Mouse (Mus musculus) lung, postnatal 0 days (tissue): ENCODE data around the gene Mllt6. TPM values are rescaled to one million over a fixed set of nuclear protein-coding genes. Genes with fewer than 3 reads are reported as not detected.
A peak's percentile ranks its signal among the peaks of the same experiment; 100 is the strongest.

Experiments used
- ATAC-seq: fragments of 200-750 bp; cut with Nextera tagmentation; 2 replicates; pipeline ENCODE4 v1.8.0; 2017; ENCODE audit warnings: moderate library complexity
- DNase-seq: peaks from one replicate; pipeline ENCODE4 v3.0.0-alpha.2; 2016; ENCODE audit warnings: low spot score
- H3K27ac ChIP-seq: fragments of 300-500 bp; sonication (generic); 2 replicates; pipeline ENCODE4 v1.5.1; 2014; ENCODE audit warnings: antibody characterized with exemption, mild to moderate bottlenecking, low read length, mixed read lengths
- H3K27me3 ChIP-seq: fragments of 300-500 bp; sonication (generic); replicated peaks from 2 replicates; pipeline ENCODE4 v1.6.1; 2014; ENCODE audit warnings: low read length, mixed read lengths; ENCODE audit not compliant: insufficient read depth
- H3K36me3 ChIP-seq: fragments of 300-500 bp; sonication (generic); 2 replicates; pipeline ENCODE4 v1.6.1; 2014; ENCODE audit warnings: low read length, mixed read lengths; ENCODE audit not compliant: insufficient read depth
- H3K4me1 ChIP-seq: fragments of 300-500 bp; sonication (generic); 2 replicates; pipeline ENCODE4 v1.6.1; 2014; ENCODE audit warnings: antibody characterized with exemption, low read depth, low read length, mixed read lengths; ENCODE audit not compliant: insufficient read depth
- H3K4me2 ChIP-seq: fragments of 300-500 bp; sonication (generic); replicated peaks from 2 replicates; pipeline ENCODE4 v1.6.1; 2014; ENCODE audit warnings: low read depth, mild to moderate bottlenecking, low read length, moderate library complexity, mixed read lengths
- H3K4me3 ChIP-seq: fragments of 300-500 bp; sonication (generic); 2 replicates; pipeline ENCODE4 v1.5.1; 2014; ENCODE audit warnings: low read depth, low read length
- H3K9ac ChIP-seq: fragments of 300-500 bp; sonication (generic); replicated peaks from 2 replicates; pipeline ENCODE4 v1.6.1; 2014; ENCODE audit warnings: low read depth, mild to moderate bottlenecking
- H3K9me3 ChIP-seq: fragments of 300-500 bp; sonication (generic); 2 replicates; pipeline ENCODE4 v1.6.1; 2016; ENCODE audit warnings: low read length, mixed read lengths
- CTCF ChIP-seq: IDR thresholded peaks from 2 replicates; pipeline ENCODE4 v1.5.1; 2016; ENCODE audit warnings: antibody characterized with exemption, mild to moderate bottlenecking
- EP300 ChIP-seq: IDR thresholded peaks from 2 replicates; pipeline ENCODE4 v1.6.1; 2016; ENCODE audit warnings: antibody characterized with exemption, mild to moderate bottlenecking, control low read depth
- WGBS: fragments of 180-500 bp; shearing (Covaris S2); extraction: QIAGEN DNeasy Blood & Tissue Kit; methylation state at CpG from one replicate; pipeline ENCODE4 v1.1.7; 2014; 5-methylcytosine and 5-hydroxymethylcytosine counted together
- polyA plus RNA-seq: library from polyadenylated mRNA; unstranded; fragments of >200 nt; fragmentation: Nextera tagmentation; extraction: Ambion mirVana; gene quantifications from 2 replicates; pipeline ENCODE4 v1.2.1, GENCODE M21; 2015

Gene Mllt6
- polyA plus RNA-seq, 1 experiment from 2014 or later, result 3.0 TPM

DNA sequence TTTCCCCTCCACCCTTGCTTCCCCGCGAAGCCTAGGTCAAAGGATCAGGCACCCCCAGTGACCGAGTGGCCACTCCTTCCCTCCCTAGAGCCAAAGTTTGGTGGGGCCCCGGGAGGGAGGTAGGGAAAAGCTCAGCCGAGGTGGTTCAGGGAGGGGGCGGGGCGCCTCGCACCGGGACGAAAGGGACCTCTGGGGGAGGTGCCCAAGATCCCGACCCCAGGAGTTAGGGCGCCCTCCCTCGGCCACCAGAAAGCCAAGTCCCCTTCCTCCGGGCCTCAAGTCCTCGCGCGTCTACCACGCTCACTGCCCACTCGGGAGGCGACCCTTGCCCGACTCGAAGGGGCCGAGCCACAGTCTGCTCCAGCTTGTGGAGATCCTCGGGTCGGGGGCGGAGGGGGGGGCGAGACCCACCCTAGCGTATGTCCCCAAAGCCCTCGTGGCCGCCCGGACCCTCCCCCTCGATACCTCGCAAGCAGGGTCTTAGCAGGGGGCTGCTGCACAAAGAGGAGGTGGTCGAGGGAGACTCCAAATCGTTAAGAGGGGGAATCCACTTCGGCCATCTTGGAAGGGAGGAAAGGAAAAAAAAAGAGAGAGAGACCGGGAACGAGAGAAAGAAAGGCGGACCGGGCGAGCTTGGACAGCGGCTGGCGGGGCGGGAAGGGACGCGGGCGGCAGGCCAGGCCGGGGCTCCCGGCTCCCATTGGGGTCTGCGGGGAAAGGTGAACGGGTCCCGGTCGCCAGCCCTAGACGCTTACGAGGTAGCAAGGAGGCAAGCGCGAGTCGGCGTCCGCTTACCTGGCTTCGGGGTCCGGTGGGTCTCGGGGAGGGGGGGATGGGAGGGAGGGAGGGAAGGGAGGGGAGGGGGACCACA, 35.8 kb downstream of the Mllt6 start:
- ATAC-seq (peak; percentile 1; the same call in 1 of the 2 replicates), DNase-seq (peak; percentile 89)
- Histone ChIP-seq H3K9me3 (no peaks in the 10 kb centered on the region), H3K9ac (peak overlapping the region; percentile 77), H3K4me3 (peak overlapping the region; percentile 86), H3K4me1 (peaks cover 30% of the 10 kb centered on the region), H3K4me2 (peak overlapping the region; percentile 91), H3K27ac (peak overlapping the region; percentile 93), H3K36me3 (no peaks in the 10 kb centered on the region), H3K27me3 (no peaks in the 10 kb centered on the region)
- TF ChIP-seq EP300, result no peak
- TF ChIP-seq CTCF, result peak; percentile 74
- WGBS, result under 1% methylated on average over 46 of the region's 63 CpGs

DNA sequence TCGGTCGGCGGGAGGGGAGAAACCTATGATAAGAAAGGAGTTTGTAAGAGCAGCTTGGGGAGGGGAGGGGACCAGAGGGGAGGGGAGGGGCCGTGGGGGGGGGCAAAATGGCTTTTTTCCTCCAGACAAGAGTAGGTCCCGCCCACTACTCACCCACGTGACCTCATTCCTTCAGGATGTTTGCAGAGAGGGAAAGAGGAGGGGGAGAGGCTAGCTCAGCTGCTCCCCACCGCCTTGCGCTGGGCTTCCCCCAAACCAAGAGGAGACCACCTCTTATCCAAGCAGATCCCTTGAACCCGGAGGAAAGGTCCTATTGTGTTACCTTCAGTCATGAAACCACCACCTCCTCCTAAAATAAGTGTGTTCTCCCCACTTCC, 36.4 kb downstream of the Mllt6 start:
- ATAC-seq (peak; percentile 39), DNase-seq (peak; percentile 96)
- H3K4me3 ChIP-seq, result peak overlapping the region; percentile 86
- H3K9ac ChIP-seq, result peak overlapping the region; percentile 77
- 0% methylated on average over 7 of the region's 9 CpGs for WGBS
- no peaks in the 10 kb centered on the region for H3K36me3 ChIP-seq
- H3K4me1 ChIP-seq, result peaks cover 36% of the 10 kb centered on the region
- H3K9me3 ChIP-seq, result no peaks in the 10 kb centered on the region
- no peaks in the 10 kb centered on the region for H3K27me3 ChIP-seq
- peak overlapping the region; percentile 97 for H3K27ac ChIP-seq
- peak overlapping the region; percentile 91 for H3K4me2 ChIP-seq
- TF ChIP-seq EP300 (no peak), CTCF (no peak)

DNA sequence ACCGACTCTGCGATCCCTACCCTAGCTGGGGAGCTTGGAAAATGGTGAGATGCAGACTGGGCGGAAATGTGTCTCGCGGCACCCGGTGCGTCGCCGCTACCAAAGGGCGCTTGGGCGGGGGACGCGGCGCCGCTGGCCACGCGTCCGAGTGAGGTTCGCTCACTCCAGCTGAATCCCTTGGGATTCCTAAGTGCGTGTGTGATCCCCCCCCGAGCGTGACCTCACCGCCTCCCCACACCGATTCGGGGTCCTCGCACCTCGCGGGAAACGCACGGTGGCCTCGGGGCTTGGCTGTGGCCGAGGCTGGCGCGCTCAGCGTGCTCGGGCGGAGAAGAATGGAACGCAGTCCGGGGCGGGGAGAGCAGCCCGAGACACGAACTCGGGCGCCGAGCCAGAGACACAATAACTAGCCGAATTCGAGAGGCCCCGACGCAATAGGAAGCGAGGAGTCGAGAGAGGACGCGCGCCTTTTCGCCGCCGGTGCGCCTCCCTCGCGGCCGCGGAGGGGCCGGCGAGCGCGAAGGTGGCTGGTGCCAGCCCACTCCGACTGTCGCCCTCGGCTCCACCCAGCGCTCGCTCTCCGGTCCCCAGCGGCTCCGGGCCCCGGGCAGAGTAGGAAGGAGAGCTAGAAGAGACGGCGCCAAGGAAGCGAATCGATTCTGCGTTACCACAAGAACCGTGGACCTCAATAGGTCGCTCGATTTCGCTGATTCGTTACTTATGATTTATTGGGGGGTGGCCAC, 37.0 kb downstream of the Mllt6 start, which contains the start of gene Pcgf2:
Pcgf2 (minus strand) TSS at position 495 of the 743 bp plus-strand sequence.
- H3K4me3 ChIP-seq, result peak within 1 kb of the TSS; percentile 86
- peak; percentile 29 for ATAC-seq
- peak within 1 kb of the TSS; percentile 97 for H3K27ac ChIP-seq
- H3K9ac ChIP-seq, result peak within 1 kb of the TSS; percentile 77
- under 1% methylated on average over 79 of the region's 85 CpGs for whole genome bisulfite sequencing
- H3K4me1 ChIP-seq, result peaks cover 36% of the 10 kb centered on the region
- H3K9me3 ChIP-seq, result no peaks in the 10 kb centered on the region
- H3K27me3 ChIP-seq, result no peaks in the 10 kb centered on the region
- H3K36me3 ChIP-seq, result no peaks in the 10 kb centered on the region
- TF ChIP-seq CTCF, result no peak; the same call in 1 of the 2 replicates
- no peak for TF ChIP-seq EP300
- H3K4me2 ChIP-seq, result peak within 1 kb of the TSS; percentile 91
- peak; percentile 93 for DNase-seq

DNA sequence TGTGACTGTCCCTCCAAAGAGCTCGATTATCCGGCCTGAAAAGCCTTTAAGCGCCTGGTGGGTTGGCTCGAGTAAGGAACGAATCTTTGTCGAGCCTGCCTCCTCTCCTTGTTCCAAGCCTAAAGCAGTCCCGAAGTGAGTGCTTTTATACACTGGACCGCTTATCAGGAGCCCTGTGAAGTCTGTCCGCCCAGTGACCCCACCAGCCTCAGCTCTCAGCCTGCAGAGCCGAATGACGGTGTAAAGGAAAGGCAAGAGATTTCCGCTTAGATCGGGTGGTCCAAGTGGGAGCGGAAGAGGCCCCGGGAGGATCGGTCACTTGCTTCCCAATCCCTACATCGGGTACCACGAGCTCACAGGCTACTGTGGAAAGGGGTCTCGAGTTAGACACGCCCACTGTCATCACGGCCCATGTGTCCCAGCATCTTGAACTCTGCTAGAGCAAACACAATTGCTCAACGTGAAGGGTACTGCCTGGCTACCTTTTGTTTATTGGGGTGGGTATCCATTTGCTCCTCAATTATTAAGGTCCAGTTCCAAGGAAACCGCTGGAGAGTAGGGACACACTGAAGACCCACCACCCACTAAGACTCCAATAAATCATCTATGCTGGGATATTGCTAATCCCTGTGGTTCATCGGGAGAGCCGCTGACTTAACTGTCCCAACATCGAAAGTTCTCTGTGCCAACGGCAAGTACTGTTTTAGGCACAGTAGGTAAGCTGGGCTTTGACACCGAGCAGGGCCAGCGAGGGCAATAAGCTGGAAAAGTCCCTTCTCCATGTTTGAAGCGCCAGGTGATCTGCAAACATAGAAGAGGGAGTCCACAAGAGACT, 37.7 kb downstream of the Mllt6 start:
- Histone ChIP-seq H3K4me3 (peak overlapping the region; percentile 86), H3K9ac (peak overlapping the region; percentile 69), H3K27me3 (no peaks in the 10 kb centered on the region), H3K36me3 (no peaks in the 10 kb centered on the region), H3K9me3 (no peaks in the 10 kb centered on the region), H3K4me1 (peaks cover 29% of the 10 kb centered on the region), H3K27ac (peak overlapping the region; percentile 97), H3K4me2 (peak overlapping the region; percentile 91)
- TF ChIP-seq EP300 (no peak), CTCF (no peak)
- WGBS, result 14% methylated on average over 30 of the region's 30 CpGs
- ATAC-seq (no peak), DNase-seq (peak; percentile 68)

DNA sequence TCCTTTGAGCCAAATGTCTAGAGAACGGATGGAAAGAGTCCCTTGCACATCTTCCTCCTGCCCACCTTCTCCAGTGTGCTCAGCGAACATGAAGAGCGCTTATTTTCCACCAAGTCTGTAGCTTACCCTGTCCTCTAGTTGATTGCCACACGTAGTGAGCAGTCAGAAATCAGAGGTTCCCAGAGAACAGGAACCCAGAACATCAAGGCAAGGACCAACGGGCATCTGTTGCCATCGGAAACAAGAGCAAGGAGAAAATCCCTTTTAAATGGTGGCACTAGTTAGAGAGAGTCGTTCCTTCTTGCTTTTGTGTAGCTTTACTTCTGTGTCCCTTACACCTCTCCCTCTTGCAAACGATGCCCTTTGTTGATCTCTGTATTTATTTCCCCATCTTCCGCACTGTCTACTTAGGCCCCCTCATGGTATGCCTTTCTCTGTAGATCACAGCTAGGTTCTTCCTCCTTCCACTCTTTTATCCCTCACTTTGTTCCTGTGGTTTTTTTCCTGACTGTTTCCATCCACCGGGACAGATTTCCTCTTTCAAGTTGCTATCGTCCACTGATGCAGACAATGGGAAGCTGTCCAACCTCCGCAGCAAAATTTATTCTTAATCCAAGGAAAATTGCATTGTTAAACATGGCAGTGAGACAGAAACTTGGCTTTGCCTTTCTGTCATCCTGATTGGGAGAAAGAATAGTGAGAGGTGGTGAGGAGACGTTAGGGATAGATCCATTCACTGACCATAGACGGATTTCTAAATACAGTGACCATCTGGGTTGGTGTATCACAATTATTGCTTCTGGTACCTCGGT, 38.6 kb downstream of the Mllt6 start:
- ATAC-seq, result no peak
- peak; percentile 30 for DNase-seq
- H3K4me3 ChIP-seq, result peak overlapping the region; percentile 20; the same call in 1 of the 2 replicates
- H3K4me2 ChIP-seq, result peak overlapping the region; percentile 91
- H3K27ac ChIP-seq, result no peak overlapping the region
- no peaks in the 10 kb centered on the region; the same call in 1 of the 2 replicates for H3K36me3 ChIP-seq
- H3K27me3 ChIP-seq, result no peaks in the 10 kb centered on the region
- 43% methylated on average over 15 of the region's 15 CpGs for WGBS
- peaks cover 22% of the 10 kb centered on the region for H3K4me1 ChIP-seq
- TF ChIP-seq EP300, result no peak
- no peak for TF ChIP-seq CTCF
- no peak overlapping the region for H3K9ac ChIP-seq
- no peaks in the 10 kb centered on the region for H3K9me3 ChIP-seq
